Mouse (Mus musculus): ENCODE measurements around the gene Ccr3.
"Not testable (repeated sequence)": the region's sequence is repeated elsewhere in the genome, so short reads cannot be mapped to it uniquely, and the experiment has no call there.

DNA sequence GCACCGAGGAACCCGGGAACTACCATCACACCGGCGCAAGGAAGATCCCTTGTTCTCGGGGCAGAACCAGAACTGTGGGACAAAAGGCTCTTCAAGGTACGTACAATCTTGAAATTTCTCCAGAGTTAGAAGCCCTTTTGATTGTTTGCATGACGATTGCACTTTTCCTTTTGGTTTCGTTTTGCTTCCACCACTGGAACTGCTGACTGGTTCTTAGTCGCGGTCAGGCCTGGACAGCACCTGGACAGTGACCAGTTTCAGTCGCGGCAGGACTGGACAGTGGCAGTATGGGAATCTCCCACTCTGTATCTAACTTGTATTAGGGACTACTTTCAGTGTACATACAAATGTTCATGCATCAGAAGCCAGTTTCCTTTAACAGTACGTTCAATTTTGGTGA, 58.7 kb downstream of the Ccr3 start:
- TF ChIP-seq KAT2A (conservative IDR thresholded peaks at IDR 0.05; ENCODE audit: low read depth, low read length); EP300 (IDR thresholded peaks at IDR 0.05; ENCODE audit: low read depth in 1 of 2, low read length in 2 of 2); ELF1 (IDR thresholded peaks at IDR 0.05; ENCODE audit: low read depth, low read length); RAD21 (IDR thresholded peaks at IDR 0.05; ENCODE audit: low read depth, low read length); POLR2A (IDR thresholded peaks at IDR 0.05; ENCODE audit: control insufficient read depth in 1 of 2, insufficient read depth in 1 of 2, low read depth in 1 of 2, low read length in 2 of 2, poor library complexity in 1 of 2); CTCF (IDR thresholded peaks at IDR 0.05 in 2 of 3, conservative IDR thresholded peaks at IDR 0.05 in 1 of 3; ENCODE audit: control insufficient read depth in 1 of 3, insufficient read depth in 1 of 3, low read depth in 2 of 3, low read length in 3 of 3, poor library complexity in 1 of 3, severe bottlenecking in 1 of 3); USF2 (IDR thresholded peaks at IDR 0.05; ENCODE audit: borderline replicate concordance in 1 of 2, insufficient read depth in 1 of 2, low read depth in 1 of 2, low read length in 2 of 2); ZC3H11A (IDR thresholded peaks at IDR 0.05; ENCODE audit: low read depth, low read length): not testable (repeated sequence)
